Mouse (Mus musculus) MEL (cell line): ENCODE data around the gene Creb5. TPM values are rescaled to one million over a fixed set of nuclear protein-coding genes. Genes with fewer than 3 reads are reported as not detected.

ENCODE experiments used
- DNase-seq: peaks from one replicate; pipeline ENCODE4 v3.0.0; 2011; ENCODE audit warnings: low read depth, low spot score
- H3K27ac ChIP-seq: 2 replicates; pipeline ENCODE4 v1.5.1; 2012; ENCODE audit warnings: low read depth, mild to moderate bottlenecking, control low read depth, low read length, moderate library complexity; ENCODE audit not compliant: control insufficient read depth
- H3K27me3 ChIP-seq, 2 experiments: fragments of 150-350 bp in 1 of 2; sonication (generic) in 1 of 2; 2 replicates each; pipeline ENCODE4 v1.6.1; 2012; ENCODE audit warnings: low read length in 2 of 2, mild to moderate bottlenecking in 2 of 2, improper control_type of control experiment in 1 of 2, moderate library complexity in 1 of 2; ENCODE audit not compliant: insufficient read depth in 2 of 2, control insufficient read depth in 1 of 2
- H3K36me3 ChIP-seq, 2 experiments: 2 replicates each; pipeline ENCODE4 v1.6.1; 2012 to 2014; ENCODE audit warnings: low read length in 2 of 2, improper control_type of control experiment in 1 of 2, inconsistent platforms in 1 of 2, mild to moderate bottlenecking in 1 of 2; ENCODE audit not compliant: insufficient read depth in 2 of 2, control insufficient read depth in 1 of 2
- H3K4me1 ChIP-seq, 2 experiments: fragments of 150-350 bp in 1 of 2; sonication (generic) in 1 of 2; 2 replicates each; pipeline ENCODE4 v1.6.1; 2012; ENCODE audit warnings: low read length in 2 of 2, improper control_type of control experiment in 1 of 2, mild to moderate bottlenecking in 1 of 2; ENCODE audit not compliant: insufficient read depth in 2 of 2, control insufficient read depth in 1 of 2
- H3K4me3 ChIP-seq, 2 experiments: fragments of 150-350 bp in 1 of 2; sonication (generic) in 1 of 2; 2 replicates each; pipeline ENCODE4 v1.5.1; 2012; ENCODE audit warnings: low read depth in 2 of 2, low read length in 2 of 2, mild to moderate bottlenecking in 2 of 2, moderate library complexity in 2 of 2, control low read depth in 1 of 2, improper control_type of control experiment in 1 of 2; ENCODE audit not compliant: control insufficient read depth in 1 of 2, insufficient read depth in 1 of 2
- H3K79me2 ChIP-seq: 2 replicates; pipeline ENCODE4 v1.6.1; 2012; ENCODE audit warnings: mild to moderate bottlenecking, low read length, moderate library complexity; ENCODE audit not compliant: control insufficient read depth, poor library complexity, insufficient read depth
- H3K9ac ChIP-seq: 2 replicates; pipeline ENCODE4 v1.6.1; 2012; ENCODE audit warnings: low read depth, mild to moderate bottlenecking, control low read depth, low read length, moderate library complexity; ENCODE audit not compliant: control insufficient read depth, poor library complexity, severe bottlenecking
- H3K9me3 ChIP-seq: fragments of 150-350 bp; sonication (generic); replicated peaks from 2 replicates; pipeline ENCODE4 v1.6.1; 2012; ENCODE audit warnings: mild to moderate bottlenecking, low read length, improper control_type of control experiment, moderate library complexity; ENCODE audit not compliant: insufficient read depth
- BHLHE40 ChIP-seq: IDR thresholded peaks from 2 replicates; pipeline ENCODE4 v1.6.1; 2012; ENCODE audit warnings: low read depth, mild to moderate bottlenecking, inconsistent platforms, low read length, improper control_type of control experiment, borderline replicate concordance
- CHD1 ChIP-seq: IDR thresholded peaks from 2 replicates; pipeline ENCODE4 v1.6.1; 2012; ENCODE audit warnings: low read depth, mild to moderate bottlenecking, inconsistent platforms, low read length, improper control_type of control experiment
- CHD2 ChIP-seq: IDR thresholded peaks from 2 replicates; pipeline ENCODE4 v1.6.1; 2011; ENCODE audit warnings: low read length, improper control_type of control experiment
- CTCF ChIP-seq, 3 experiments: IDR thresholded peaks in 2 of 3; conservative IDR thresholded peaks in 1 of 3; 2 replicates each; pipeline ENCODE4 v1.5.1; 2011 to 2012; ENCODE audit warnings: low read length in 3 of 3, low read depth in 2 of 3, mild to moderate bottlenecking in 2 of 3, improper control_type of control experiment in 1 of 3, inconsistent platforms in 1 of 3, mixed read lengths in 1 of 3, moderate library complexity in 1 of 3; ENCODE audit not compliant: control insufficient read depth in 1 of 3, insufficient read depth in 1 of 3, poor library complexity in 1 of 3, severe bottlenecking in 1 of 3
- E2F4 ChIP-seq: IDR thresholded peaks from 2 replicates; pipeline ENCODE4 v1.6.1; 2011; ENCODE audit warnings: low read depth, low read length, improper control_type of control experiment, borderline replicate concordance
- KAT2A ChIP-seq: conservative IDR thresholded peaks from 2 replicates; pipeline ENCODE4 v1.6.1; 2012; ENCODE audit warnings: low read depth, low read length, improper control_type of control experiment, inconsistent platforms
- MAFK ChIP-seq: IDR thresholded peaks from 2 replicates; pipeline ENCODE4 v1.6.1; 2011; ENCODE audit warnings: low read depth, mild to moderate bottlenecking, low read length, improper control_type of control experiment, borderline replicate concordance
- MAX ChIP-seq: IDR thresholded peaks from 2 replicates; pipeline ENCODE4 v1.6.1; 2011; ENCODE audit warnings: low read length, improper control_type of control experiment
- MAZ ChIP-seq: IDR thresholded peaks from 2 replicates; pipeline ENCODE4 v1.6.1; 2012; ENCODE audit warnings: low read depth, mild to moderate bottlenecking, inconsistent platforms, low read length, improper control_type of control experiment
- MEF2A ChIP-seq: IDR thresholded peaks from 2 replicates; pipeline ENCODE4 v1.6.1; 2014; ENCODE audit warnings: low read depth, mild to moderate bottlenecking, inconsistent platforms, low read length, improper control_type of control experiment; ENCODE audit not compliant: poor library complexity, insufficient replicate concordance, severe bottlenecking; ENCODE audit errors: extremely low read depth
- NELFE ChIP-seq: IDR thresholded peaks from 2 replicates; pipeline ENCODE4 v1.6.1; 2011; ENCODE audit warnings: low read depth, low read length, improper control_type of control experiment
- POLR2A ChIP-seq, 2 experiments: IDR thresholded peaks; 2 replicates each; pipeline ENCODE4 v1.6.1; 2011 to 2012; ENCODE audit warnings: low read length in 2 of 2, mild to moderate bottlenecking in 2 of 2, control low read depth in 1 of 2, improper control_type of control experiment in 1 of 2, low read depth in 1 of 2, moderate library complexity in 1 of 2; ENCODE audit not compliant: control insufficient read depth in 1 of 2, insufficient read depth in 1 of 2, poor library complexity in 1 of 2
- POLR2AphosphoS5 ChIP-seq: IDR thresholded peaks from 2 replicates; pipeline ENCODE4 v1.6.1; 2012; ENCODE audit warnings: low read depth, borderline replicate concordance, mild to moderate bottlenecking, inconsistent platforms, low read length, moderate library complexity, mixed read lengths
- RCOR1 ChIP-seq: IDR thresholded peaks from 2 replicates; pipeline ENCODE4 v1.6.1; 2012; ENCODE audit warnings: low read depth, mild to moderate bottlenecking, inconsistent platforms, low read length, improper control_type of control experiment
- SIN3A ChIP-seq: IDR thresholded peaks from 2 replicates; pipeline ENCODE4 v1.6.1; 2012; ENCODE audit warnings: low read length, improper control_type of control experiment, inconsistent platforms
- TCF12 ChIP-seq: IDR thresholded peaks from 2 replicates; pipeline ENCODE4 v1.6.1; 2014; ENCODE audit warnings: low read depth, mild to moderate bottlenecking, inconsistent platforms, low read length, improper control_type of control experiment, moderate library complexity
- USF1 ChIP-seq: IDR thresholded peaks from 2 replicates; pipeline ENCODE4 v1.6.1; 2014; ENCODE audit warnings: low read depth, mild to moderate bottlenecking, inconsistent platforms, low read length, improper control_type of control experiment, moderate library complexity
- polyA plus RNA-seq, 2 experiments: library from polyadenylated mRNA; stranded (reverse) in 1 of 2; unstranded in 1 of 2; fragments of >175 nt in 1 of 2; fragments of >200 nt in 1 of 2; gene quantifications; 2 replicates each; pipeline versions ENCODE4 v1.2.1 to v1.2.4; 2012; ENCODE audit warnings: low replicate concordance in 2 of 2, low read depth in 1 of 2; ENCODE audit not compliant: insufficient read length in 2 of 2, insufficient read depth in 1 of 2, missing spikeins in 1 of 2
- total RNA-seq: library from RNA; depleted of rRNA; stranded (reverse); fragments of 300-350 nt; gene quantifications from 2 replicates; pipeline ENCODE4 v1.2.3, GENCODE M21; 2012

Gene Creb5
- total and polyA plus RNA-seq, 3 experiments: not detected

DNA sequence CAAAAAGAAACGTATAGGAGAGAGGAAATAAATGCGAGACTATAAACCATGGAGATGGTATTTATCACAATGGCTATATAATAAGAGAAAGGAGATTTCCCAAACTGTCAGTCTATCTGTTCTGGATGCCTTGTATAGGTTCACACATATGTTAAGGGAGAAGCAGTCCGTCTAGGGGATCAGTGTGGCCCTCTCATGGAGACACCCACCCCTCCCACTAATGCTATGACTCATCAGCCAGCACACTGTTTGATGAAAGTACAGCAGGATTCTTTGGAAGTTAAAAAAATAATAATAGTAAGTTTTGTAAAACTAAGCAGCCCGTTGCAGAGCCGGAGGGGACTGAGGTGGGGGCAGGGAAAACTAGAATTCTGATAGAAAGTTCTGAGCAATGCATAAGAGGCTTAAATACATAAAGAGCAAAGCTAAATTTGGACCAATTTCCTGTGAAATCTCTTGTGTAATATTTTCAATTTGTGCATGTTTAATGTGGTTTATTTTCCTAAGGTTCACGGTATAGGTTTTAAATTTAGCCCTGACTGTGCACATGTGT lies 176.3 kb downstream of the Creb5 start:
- TF ChIP-seq CHD2 (no peak), MAZ (no peak), MEF2A (no peak), SIN3A (no peak), TCF12 (no peak), USF1 (no peak), CHD1 (no peak), RCOR1 (no peak), KAT2A (no peak)
- H3K9me3 ChIP-seq: no peaks in the 10 kb centered on the region

DNA sequence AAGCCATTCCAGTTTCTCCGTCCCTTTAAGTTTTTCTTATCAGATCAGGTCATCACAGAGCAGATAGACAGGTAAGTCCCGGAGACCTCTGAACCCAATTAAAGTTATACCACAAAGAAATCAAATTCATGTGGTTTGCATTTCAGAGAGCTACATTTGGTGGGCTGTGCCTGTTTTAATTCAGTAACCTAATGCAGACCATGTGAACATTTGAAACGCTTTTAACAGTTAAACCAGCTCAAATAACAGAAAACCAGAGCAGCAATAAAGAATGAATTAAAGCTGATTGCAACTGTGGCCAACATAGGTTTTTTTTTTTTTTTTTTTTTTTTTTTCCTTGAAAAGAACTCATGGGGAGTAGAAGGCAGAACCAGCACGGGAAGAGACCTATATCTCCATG lies 182.1 kb downstream of the Creb5 start:
- no peak overlapping the region for H3K9ac ChIP-seq
- H3K9me3 ChIP-seq: no peaks in the 10 kb centered on the region
- H3K4me3 ChIP-seq: no peak overlapping the region
- no peaks in the 10 kb centered on the region for H3K36me3 ChIP-seq
- DNase-seq: no peak
- no peaks in the 10 kb centered on the region for H3K27me3 ChIP-seq
- no peaks in the 10 kb centered on the region for H3K4me1 ChIP-seq
- no peak for TF ChIP-seq MAX
- TF ChIP-seq BHLHE40: no peak
- no peak for TF ChIP-seq NELFE
- TF ChIP-seq E2F4: no peak
- TF ChIP-seq POLR2A (IDR thresholded peaks at IDR 0.05; ENCODE audit: control insufficient read depth in 1 of 2, insufficient read depth in 1 of 2, low read depth in 1 of 2, low read length in 2 of 2, poor library complexity in 1 of 2): no peak
- no peak for TF ChIP-seq CTCF (IDR thresholded peaks at IDR 0.05 in 2 of 3, conservative IDR thresholded peaks at IDR 0.05 in 1 of 3; ENCODE audit: control insufficient read depth in 1 of 3, insufficient read depth in 1 of 3, low read depth in 2 of 3, low read length in 3 of 3, poor library complexity in 1 of 3, severe bottlenecking in 1 of 3)
- no peak for TF ChIP-seq POLR2AphosphoS5
- no peak for TF ChIP-seq MAFK
- no peak for TF ChIP-seq KAT2A
- H3K27ac ChIP-seq: no peak overlapping the region
- H3K79me2 ChIP-seq: no peaks in the 10 kb centered on the region

More for the DNA sequence above, 176.3 kb downstream of the Creb5 start:
- Histone ChIP-seq H3K79me2 (no peaks in the 10 kb centered on the region), H3K4me3 (no peak overlapping the region), H3K27ac (no peak overlapping the region), H3K36me3 (no peaks in the 10 kb centered on the region), H3K27me3 (no peaks in the 10 kb centered on the region), H3K4me1 (no peaks in the 10 kb centered on the region), H3K9ac (no peak overlapping the region)
- no peak for DNase-seq
